34 mouse cellular contexts compared by ENCODE assay signal in genomic region chr3:150112231-150112630, GRCm38 (mm10).
"Had no signal": no experiment of that assay in that cellular context is flagged by ENCODE, and none has a peak within 500 bp of the region (broad histone marks: within the 10 kb centered on the region; RNA-seq: fewer than 3 reads in every experiment).

No protein-coding gene starts in this region.

- H3K9me3 ChIP-seq: heart, embryonic 10.5 days; heart, embryonic 12.5 days; heart, embryonic 13.5 days; heart, embryonic 15.5 days; hindbrain, embryonic 10.5 days; hindbrain, embryonic 12.5 days; hindbrain, embryonic 13.5 days; hindbrain, embryonic 15.5 days; intestine, embryonic 15.5 days; kidney, embryonic 15.5 days had no signal

- H3K4me3 ChIP-seq: heart, embryonic 10.5 days; heart, embryonic 12.5 days; heart, embryonic 13.5 days; heart, embryonic 15.5 days; hindbrain, embryonic 10.5 days; hindbrain, embryonic 12.5 days; hindbrain, embryonic 13.5 days; hindbrain, embryonic 15.5 days; intestine, embryonic 15.5 days; kidney, embryonic 15.5 days; layer of hippocampus, adult 2 months had no signal

- H3K27ac ChIP-seq: heart, embryonic 10.5 days; heart, embryonic 13.5 days; heart, embryonic 15.5 days; hindbrain, embryonic 10.5 days; hindbrain, embryonic 12.5 days; hindbrain, embryonic 13.5 days; hindbrain, embryonic 14.5 days; hindbrain, embryonic 15.5 days; hindbrain, postnatal 0 days; intestine, embryonic 15.5 days; kidney, embryonic 15.5 days; kidney, postnatal 0 days; layer of hippocampus, adult 2 months had no signal

- H3K4me1 ChIP-seq: heart, embryonic 10.5 days; heart, embryonic 12.5 days; heart, embryonic 13.5 days; heart, embryonic 15.5 days; hindbrain, embryonic 10.5 days; hindbrain, embryonic 12.5 days; hindbrain, embryonic 13.5 days; hindbrain, embryonic 15.5 days; intestine, embryonic 15.5 days; kidney, embryonic 15.5 days had no signal

- H3K4me2 ChIP-seq: heart, embryonic 11.5 days; heart, embryonic 12.5 days; heart, embryonic 13.5 days; heart, embryonic 15.5 days; hindbrain, embryonic 12.5 days; hindbrain, embryonic 13.5 days; hindbrain, embryonic 14.5 days; hindbrain, embryonic 15.5 days; intestine, embryonic 15.5 days; kidney, embryonic 15.5 days had no signal

- H3K27me3 ChIP-seq: heart, embryonic 12.5 days; heart, embryonic 13.5 days; heart, embryonic 15.5 days; hindbrain, embryonic 12.5 days; hindbrain, embryonic 13.5 days; hindbrain, embryonic 15.5 days; intestine, embryonic 15.5 days; kidney, embryonic 15.5 days had no signal

- H3K9ac ChIP-seq: heart, embryonic 12.5 days; heart, embryonic 13.5 days; heart, embryonic 15.5 days; hindbrain, embryonic 12.5 days; hindbrain, embryonic 13.5 days; hindbrain, embryonic 14.5 days; hindbrain, embryonic 15.5 days; intestine, embryonic 15.5 days; kidney, embryonic 15.5 days had no signal

- DNase-seq: heart, postnatal 10 days; heart, postnatal 36 days; heart, postnatal 4 days; kidney, adult 11 months; kidney, adult 18-20 months; kidney, adult 2 months; kidney, adult 8-10 months; kidney, adult 9 months; kidney, postnatal 10 days; kidney, postnatal 14 days; kidney, postnatal 25 days; kidney, postnatal 36 days; kidney, postnatal 4 days; layer of hippocampus, adult 9-11 months; layer of hippocampus, postnatal 36 days had no signal

- H3K36me3 ChIP-seq: heart, embryonic 10.5 days; heart, embryonic 12.5 days; heart, embryonic 13.5 days; heart, embryonic 15.5 days; hindbrain, embryonic 10.5 days; hindbrain, embryonic 12.5 days; hindbrain, embryonic 13.5 days; hindbrain, embryonic 15.5 days; intestine, embryonic 15.5 days; kidney, embryonic 15.5 days had no signal

- ATAC-seq: hindbrain, embryonic 16.5 days; hindbrain, postnatal 0 days; inflammation-experienced regulatory T-cells, adult 6 months; intestine, embryonic 15.5 days; intestine, embryonic 16.5 days; intestine, postnatal 0 days had no signal
